Mouse (Mus musculus): ENCODE measurements at regions not wholly inside any gene's neighbourhood (a gene's known extent, or its start where the extent isn't known, plus 50 kb on each side); places are given as distances from the start of the nearest gene placed in this dataset.

DNA sequence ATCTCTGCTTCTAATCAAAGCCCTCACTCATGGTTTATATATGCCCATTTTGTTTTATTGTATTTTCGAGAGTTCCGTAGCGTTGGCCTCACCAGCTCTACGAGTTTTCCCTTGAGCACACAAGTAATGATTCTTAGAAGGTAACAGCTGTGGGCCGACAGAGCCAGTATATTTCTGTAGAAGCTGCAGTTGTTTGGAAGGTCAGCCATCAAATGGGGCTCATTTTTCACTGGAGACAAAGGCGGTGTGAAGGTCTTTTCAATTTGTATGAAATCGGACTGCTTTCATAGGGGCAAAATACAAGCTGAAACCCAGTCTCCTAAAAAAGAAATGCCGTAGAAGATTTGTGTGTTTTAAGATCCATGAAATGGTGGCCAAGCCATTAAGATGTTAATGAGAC is 307.9 kb downstream of the Qk start:
- no peaks in the 10 kb centered on the region for H3K9me3 ChIP-seq (ENCODE audit: low read length)
- TF ChIP-seq POU5F1 (IDR thresholded peaks at IDR 0.05; ENCODE audit: borderline replicate concordance, low read length) (no peak), NANOG (IDR thresholded peaks at IDR 0.05; ENCODE audit: borderline replicate concordance, low read length) (no peak), CTCF (conservative IDR thresholded peaks at IDR 0.05; ENCODE audit: low read length) (no peak)
- H3K4me1 ChIP-seq (replicated peaks; ENCODE audit: low read depth, low read length) = no peaks in the 10 kb centered on the region
- no peak overlapping the region for H3K4me3 ChIP-seq (replicated peaks; ENCODE audit: low read length)
- H3K27me3 ChIP-seq (ENCODE audit: insufficient read depth, low read length) = no peaks in the 10 kb centered on the region
- H3K36me3 ChIP-seq (ENCODE audit: insufficient read depth, low read length) = no peaks in the 10 kb centered on the region

DNA sequence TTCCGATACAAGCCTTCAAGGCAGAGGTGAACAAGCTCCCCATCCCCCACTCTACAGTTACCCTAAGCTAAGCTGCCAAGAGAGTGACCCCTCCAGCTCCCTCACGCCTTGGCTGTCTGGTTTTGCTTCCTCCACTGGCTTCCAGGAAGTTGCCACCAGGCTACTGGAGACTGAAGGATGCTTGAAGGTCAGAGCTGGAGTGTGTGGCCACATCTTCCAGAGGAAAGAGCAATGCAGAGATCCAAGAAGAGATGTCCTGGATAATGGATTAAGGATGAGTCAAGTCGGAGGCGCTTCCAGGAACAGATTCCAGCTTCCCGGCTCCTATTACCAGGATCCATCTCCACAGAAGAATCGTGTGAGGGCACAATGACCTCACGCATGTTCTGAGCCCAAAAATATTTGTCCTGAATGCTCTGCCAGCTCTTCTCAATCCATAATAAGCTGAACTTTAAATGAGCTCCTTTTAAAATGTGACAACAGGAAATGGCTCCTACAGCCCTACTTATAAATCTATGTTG is 318.5 kb downstream of the Qk start:
- no peak for TF ChIP-seq NANOG (IDR thresholded peaks at IDR 0.05; ENCODE audit: borderline replicate concordance, low read length)
- TF ChIP-seq POU5F1 (IDR thresholded peaks at IDR 0.05; ENCODE audit: borderline replicate concordance, low read length) = no peak
- TF ChIP-seq CTCF (conservative IDR thresholded peaks at IDR 0.05; ENCODE audit: low read length) = no peak
- Histone ChIP-seq H3K4me1 (replicated peaks; ENCODE audit: low read depth, low read length) (no peaks in the 10 kb centered on the region), H3K27me3 (ENCODE audit: insufficient read depth, low read length) (no peaks in the 10 kb centered on the region), H3K4me3 (replicated peaks; ENCODE audit: low read length) (no peak overlapping the region), H3K9me3 (ENCODE audit: low read length) (no peaks in the 10 kb centered on the region), H3K36me3 (ENCODE audit: insufficient read depth, low read length) (no peaks in the 10 kb centered on the region)

DNA sequence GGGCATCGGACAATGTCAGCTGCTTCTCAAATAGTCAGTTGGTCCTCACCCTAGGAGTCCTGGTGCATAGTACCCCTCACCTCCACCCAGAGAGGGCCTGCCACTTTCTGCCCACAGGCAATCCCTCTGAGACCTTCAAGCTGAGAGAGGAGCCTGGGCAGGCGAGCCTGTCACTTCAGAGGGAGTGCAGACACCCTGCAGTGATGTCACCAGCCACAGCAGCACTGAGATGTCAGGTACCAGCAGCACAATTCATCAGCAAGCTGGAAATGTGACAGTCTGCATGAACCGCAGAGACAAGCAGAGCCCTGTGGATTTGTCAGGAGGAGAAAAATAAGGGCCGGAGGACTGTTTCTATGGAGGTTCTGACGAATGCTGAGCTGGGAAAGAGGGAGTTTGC is 324.3 kb downstream of the Qk start:
- H3K36me3 ChIP-seq (ENCODE audit: insufficient read depth, low read length) = no peaks in the 10 kb centered on the region
- no peak overlapping the region for H3K4me3 ChIP-seq (replicated peaks; ENCODE audit: low read length)
- no peaks in the 10 kb centered on the region for H3K9me3 ChIP-seq (ENCODE audit: low read length)
- H3K4me1 ChIP-seq (replicated peaks; ENCODE audit: low read depth, low read length) = no peaks in the 10 kb centered on the region
- no peak for TF ChIP-seq NANOG (IDR thresholded peaks at IDR 0.05; ENCODE audit: borderline replicate concordance, low read length)
- TF ChIP-seq POU5F1 (IDR thresholded peaks at IDR 0.05; ENCODE audit: borderline replicate concordance, low read length) = no peak
- no peak for TF ChIP-seq CTCF (conservative IDR thresholded peaks at IDR 0.05; ENCODE audit: low read length)
- no peaks in the 10 kb centered on the region for H3K27me3 ChIP-seq (ENCODE audit: insufficient read depth, low read length)

DNA sequence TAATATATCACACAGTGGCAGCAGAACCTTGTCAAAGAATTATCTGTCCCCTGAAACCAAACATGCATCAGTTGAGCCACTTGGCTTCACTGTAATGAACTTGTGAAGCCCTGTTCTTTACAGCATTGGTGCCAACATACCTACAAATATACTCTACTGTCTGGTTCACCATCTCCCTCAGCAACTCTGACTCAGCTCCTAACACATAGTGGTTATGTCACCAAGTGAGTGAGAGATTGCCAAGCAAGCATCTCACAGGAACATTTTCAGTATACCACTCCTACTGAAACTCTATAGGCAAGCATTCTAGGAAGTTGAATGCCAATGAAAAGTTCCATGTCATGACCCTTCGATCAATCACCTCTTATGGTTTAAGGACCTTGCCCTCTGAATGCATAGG is 321.2 kb upstream of the Pabpc6 start:
- Histone ChIP-seq H3K27me3 (ENCODE audit: insufficient read depth, low read length) (no peaks in the 10 kb centered on the region), H3K4me3 (replicated peaks; ENCODE audit: low read length) (no peak overlapping the region), H3K9me3 (ENCODE audit: low read length) (peaks cover 9% of the 10 kb centered on the region), H3K4me1 (replicated peaks; ENCODE audit: low read depth, low read length) (no peaks in the 10 kb centered on the region), H3K36me3 (ENCODE audit: insufficient read depth, low read length) (no peaks in the 10 kb centered on the region)
- TF ChIP-seq NANOG (IDR thresholded peaks at IDR 0.05; ENCODE audit: borderline replicate concordance, low read length) = no peak
- no peak for TF ChIP-seq CTCF (conservative IDR thresholded peaks at IDR 0.05; ENCODE audit: low read length)
- no peak for TF ChIP-seq POU5F1 (IDR thresholded peaks at IDR 0.05; ENCODE audit: borderline replicate concordance, low read length)

DNA sequence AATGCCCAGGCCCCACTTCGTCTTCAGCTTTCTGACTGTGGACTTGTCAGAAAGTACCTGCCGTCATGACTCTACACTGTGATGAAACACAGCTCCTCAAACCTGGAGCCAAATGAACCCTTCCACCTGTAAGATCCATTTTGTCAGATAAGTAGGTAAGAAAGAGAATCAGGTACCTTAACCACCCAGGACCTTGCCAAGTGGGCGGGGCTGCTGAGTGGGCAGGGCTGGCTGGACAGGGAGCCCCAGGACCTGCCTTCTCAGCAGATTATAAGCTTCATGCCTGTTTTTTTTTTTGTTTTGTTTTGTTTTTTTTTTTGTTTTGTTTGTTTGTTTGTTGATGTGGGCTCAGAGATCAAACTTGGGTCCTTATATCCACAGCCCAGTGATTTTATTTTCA is 311.8 kb upstream of the Pabpc6 start:
- Histone ChIP-seq H3K4me1 (replicated peaks; ENCODE audit: low read depth, low read length) (peaks cover 20% of the 10 kb centered on the region), H3K36me3 (ENCODE audit: insufficient read depth, low read length) (no peaks in the 10 kb centered on the region), H3K4me3 (replicated peaks; ENCODE audit: low read length) (no peak overlapping the region), H3K9me3 (ENCODE audit: low read length) (peaks cover 26% of the 10 kb centered on the region), H3K27me3 (ENCODE audit: insufficient read depth, low read length) (no peaks in the 10 kb centered on the region)
- TF ChIP-seq NANOG (IDR thresholded peaks at IDR 0.05; ENCODE audit: borderline replicate concordance, low read length) = no peak
- no peak for TF ChIP-seq CTCF (conservative IDR thresholded peaks at IDR 0.05; ENCODE audit: low read length)
- TF ChIP-seq POU5F1 (IDR thresholded peaks at IDR 0.05; ENCODE audit: borderline replicate concordance, low read length) = no peak

DNA sequence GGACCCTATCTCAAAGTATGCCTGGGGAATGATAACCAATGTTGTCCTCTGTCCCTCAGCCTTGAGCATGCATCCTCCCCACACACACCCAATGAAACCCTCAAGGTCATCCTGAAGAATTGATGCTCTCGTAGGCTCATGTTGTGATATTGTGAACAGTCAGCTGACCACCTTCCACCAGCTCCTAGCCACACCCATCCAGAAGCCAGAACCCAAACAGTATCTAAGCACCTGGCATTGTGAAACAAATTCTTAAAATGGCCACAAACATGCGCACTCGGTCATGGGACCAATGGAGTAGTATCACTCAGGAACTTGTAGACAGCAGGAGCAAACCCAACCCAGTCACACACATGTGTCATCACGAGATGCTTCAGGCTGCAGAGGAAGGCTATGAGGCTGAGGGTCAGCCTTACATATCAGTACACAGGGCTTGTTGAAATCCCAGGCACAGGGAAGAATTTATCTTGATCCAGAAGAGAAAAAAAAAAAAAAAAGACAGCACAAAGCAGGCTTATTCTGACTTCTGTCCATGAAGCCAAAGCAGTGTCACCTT is 307.4 kb upstream of the Pabpc6 start:
- H3K36me3 ChIP-seq (ENCODE audit: insufficient read depth, low read length) = no peaks in the 10 kb centered on the region
- no peak for TF ChIP-seq CTCF (conservative IDR thresholded peaks at IDR 0.05; ENCODE audit: low read length)
- TF ChIP-seq POU5F1 (IDR thresholded peaks at IDR 0.05; ENCODE audit: borderline replicate concordance, low read length) = no peak
- H3K27me3 ChIP-seq (ENCODE audit: insufficient read depth, low read length) = no peaks in the 10 kb centered on the region
- peaks cover 20% of the 10 kb centered on the region for H3K4me1 ChIP-seq (replicated peaks; ENCODE audit: low read depth, low read length)
- H3K4me3 ChIP-seq (replicated peaks; ENCODE audit: low read length) = no peak overlapping the region
- peaks cover 25% of the 10 kb centered on the region for H3K9me3 ChIP-seq (ENCODE audit: low read length)

DNA sequence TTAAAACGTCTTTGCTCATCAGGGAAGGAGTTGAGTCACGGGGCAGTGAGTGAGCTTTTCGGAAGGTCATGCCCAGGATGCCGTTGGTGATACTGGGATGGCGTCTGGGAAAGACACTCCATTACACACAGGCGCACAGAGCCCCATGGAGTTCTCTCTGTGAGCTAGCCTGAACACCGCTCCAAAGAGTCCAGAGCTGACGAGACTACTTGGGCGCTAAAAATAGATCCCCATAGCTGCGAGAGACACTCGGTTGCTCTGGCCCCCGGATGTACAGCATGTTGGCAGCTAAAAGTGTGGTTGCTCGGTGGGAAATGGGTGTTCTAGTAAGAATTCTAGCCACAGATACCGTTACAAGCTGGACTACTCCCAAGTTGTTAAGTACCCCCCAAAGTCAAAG is 306.5 kb upstream of the Pabpc6 start:
- Histone ChIP-seq H3K27me3 (ENCODE audit: insufficient read depth, low read length) (no peaks in the 10 kb centered on the region), H3K36me3 (ENCODE audit: insufficient read depth, low read length) (no peaks in the 10 kb centered on the region), H3K4me3 (replicated peaks; ENCODE audit: low read length) (no peak overlapping the region), H3K4me1 (replicated peaks; ENCODE audit: low read depth, low read length) (peaks cover 20% of the 10 kb centered on the region), H3K9me3 (ENCODE audit: low read length) (peaks cover 16% of the 10 kb centered on the region)
- TF ChIP-seq POU5F1 (IDR thresholded peaks at IDR 0.05; ENCODE audit: borderline replicate concordance, low read length) = no peak
- no peak for TF ChIP-seq CTCF (conservative IDR thresholded peaks at IDR 0.05; ENCODE audit: low read length)
- TF ChIP-seq NANOG (IDR thresholded peaks at IDR 0.05; ENCODE audit: borderline replicate concordance, low read length) = no peak

DNA sequence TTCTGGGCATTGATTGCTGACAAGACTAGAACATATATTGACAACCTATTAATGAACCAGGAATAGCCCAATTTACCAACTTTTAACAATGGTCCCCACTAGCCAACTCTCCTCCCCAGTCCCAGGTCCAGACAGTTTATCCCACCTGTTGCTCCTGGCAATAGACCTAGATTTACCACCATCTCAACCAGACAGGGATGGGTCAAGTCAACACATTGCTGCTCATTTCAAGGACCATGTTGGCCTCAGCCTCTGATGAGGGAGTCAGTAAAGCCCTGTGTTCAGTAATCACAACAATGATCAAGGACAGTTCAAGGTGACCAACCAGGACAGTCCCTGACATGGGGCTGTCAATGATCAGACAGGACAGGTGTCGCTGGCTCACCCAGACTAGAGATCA is 305.6 kb upstream of the Pabpc6 start:
- TF ChIP-seq POU5F1 (IDR thresholded peaks at IDR 0.05; ENCODE audit: borderline replicate concordance, low read length) (no peak), NANOG (IDR thresholded peaks at IDR 0.05; ENCODE audit: borderline replicate concordance, low read length) (no peak), CTCF (conservative IDR thresholded peaks at IDR 0.05; ENCODE audit: low read length) (no peak)
- no peaks in the 10 kb centered on the region for H3K36me3 ChIP-seq (ENCODE audit: insufficient read depth, low read length)
- no peaks in the 10 kb centered on the region for H3K27me3 ChIP-seq (ENCODE audit: insufficient read depth, low read length)
- peaks cover 11% of the 10 kb centered on the region for H3K9me3 ChIP-seq (ENCODE audit: low read length)
- no peak overlapping the region for H3K4me3 ChIP-seq (replicated peaks; ENCODE audit: low read length)
- peaks cover 20% of the 10 kb centered on the region for H3K4me1 ChIP-seq (replicated peaks; ENCODE audit: low read depth, low read length)

DNA sequence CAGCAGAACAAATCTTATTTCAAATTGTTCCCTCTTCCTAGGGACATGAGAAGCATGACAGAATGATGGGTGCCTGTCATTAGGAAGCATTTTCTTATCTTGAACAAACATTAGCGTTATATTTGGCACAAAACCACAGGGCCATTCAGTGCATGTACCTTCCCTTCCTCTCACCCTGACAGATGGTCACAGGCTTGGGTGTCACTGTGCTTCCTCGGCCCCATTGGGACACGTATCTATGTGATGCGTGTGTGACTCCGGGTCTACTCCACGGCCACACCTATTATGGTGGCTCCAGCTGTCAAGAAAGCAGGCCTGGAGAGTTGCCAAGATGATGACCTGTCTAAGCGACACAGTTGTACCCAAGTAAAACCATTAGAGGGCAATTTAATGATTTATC is 298.5 kb upstream of the Pabpc6 start:
- no peaks in the 10 kb centered on the region for H3K27me3 ChIP-seq (ENCODE audit: insufficient read depth, low read length)
- H3K4me1 ChIP-seq (replicated peaks; ENCODE audit: low read depth, low read length) = no peaks in the 10 kb centered on the region
- H3K36me3 ChIP-seq (ENCODE audit: insufficient read depth, low read length) = no peaks in the 10 kb centered on the region
- TF ChIP-seq NANOG (IDR thresholded peaks at IDR 0.05; ENCODE audit: borderline replicate concordance, low read length) (no peak), CTCF (conservative IDR thresholded peaks at IDR 0.05; ENCODE audit: low read length) (no peak), POU5F1 (IDR thresholded peaks at IDR 0.05; ENCODE audit: borderline replicate concordance, low read length) (no peak)
- H3K4me3 ChIP-seq (replicated peaks; ENCODE audit: low read length) = no peak overlapping the region
- H3K9me3 ChIP-seq (ENCODE audit: low read length) = 0 out of 2 replicates have a peak, but pooled peaks cover under 1% of the 10 kb centered on the region
